Mouse (Mus musculus) neural tube, embryonic 11.5 days (tissue): Measurements from ENCODE around the gene Utp6. TPM values are rescaled to one million over a fixed set of nuclear protein-coding genes. Genes with fewer than 3 reads are reported as not detected.

Experiments
- ATAC-seq: fragments of 200-750 bp; cut with Nextera tagmentation; 2 replicates; pipeline ENCODE4 v1.8.0; 2017; ENCODE audit warnings: moderate number of reproducible peaks, mild to moderate bottlenecking, moderate TSS enrichment, moderate library complexity; ENCODE audit not compliant: insufficient read depth, low FRiP score, low TSS enrichment
- DNase-seq: peaks from one replicate; pipeline ENCODE4 v3.0.0-alpha.2; 2015; ENCODE audit warnings: low spot score
- H3K27ac ChIP-seq: fragments of 300-500 bp; sonication (generic); 2 replicates; pipeline ENCODE4 v1.5.1; 2014; ENCODE audit warnings: low read depth, mild to moderate bottlenecking, low read length
- H3K27me3 ChIP-seq: fragments of 300-500 bp; sonication (generic); 2 replicates; pipeline ENCODE4 v1.6.1; 2014; ENCODE audit warnings: mild to moderate bottlenecking, low read length, mixed read lengths; ENCODE audit not compliant: control insufficient read depth, insufficient read depth
- H3K36me3 ChIP-seq: fragments of 300-500 bp; sonication (generic); 2 replicates; pipeline ENCODE4 v1.6.1; 2014; ENCODE audit warnings: mild to moderate bottlenecking, low read length, moderate library complexity, mixed read lengths; ENCODE audit not compliant: control insufficient read depth, insufficient read depth
- H3K4me1 ChIP-seq: fragments of 300-500 bp; sonication (generic); 2 replicates; pipeline ENCODE4 v1.6.1; 2014; ENCODE audit warnings: low read length, mixed read lengths; ENCODE audit not compliant: control insufficient read depth, insufficient read depth
- H3K4me2 ChIP-seq: fragments of 300-500 bp; sonication (generic); 2 replicates; pipeline ENCODE4 v1.6.1; 2014; ENCODE audit warnings: low read depth, mild to moderate bottlenecking, moderate library complexity
- H3K4me3 ChIP-seq: fragments of 300-500 bp; sonication (generic); 2 replicates; pipeline ENCODE4 v1.5.1; 2014; ENCODE audit warnings: low read depth, low read length
- H3K9ac ChIP-seq: fragments of 300-500 bp; sonication (generic); 2 replicates; pipeline ENCODE4 v1.6.1; 2014; ENCODE audit warnings: mild to moderate bottlenecking, low read length
- H3K9me3 ChIP-seq: fragments of 300-500 bp; sonication (generic); 2 replicates; pipeline ENCODE4 v1.6.1; 2016; ENCODE audit warnings: low read length; ENCODE audit not compliant: control insufficient read depth
- WGBS: fragments of 180-500 bp; shearing (Covaris S2); extraction: QIAGEN DNeasy Blood & Tissue Kit; methylation state at CpG from one replicate; pipeline ENCODE4 v1.1.7; 2014; 5-methylcytosine and 5-hydroxymethylcytosine counted together
- polyA plus RNA-seq: library from polyadenylated mRNA; unstranded; fragments of >200 nt; fragmentation: Nextera tagmentation; extraction: Ambion mirVana; gene quantifications from 2 replicates; pipeline ENCODE4 v1.2.1, GENCODE M21; 2014

The Utp6 gene
- polyA plus RNA-seq, 1 experiment from 2014 or later = 84.3 TPM

DNA sequence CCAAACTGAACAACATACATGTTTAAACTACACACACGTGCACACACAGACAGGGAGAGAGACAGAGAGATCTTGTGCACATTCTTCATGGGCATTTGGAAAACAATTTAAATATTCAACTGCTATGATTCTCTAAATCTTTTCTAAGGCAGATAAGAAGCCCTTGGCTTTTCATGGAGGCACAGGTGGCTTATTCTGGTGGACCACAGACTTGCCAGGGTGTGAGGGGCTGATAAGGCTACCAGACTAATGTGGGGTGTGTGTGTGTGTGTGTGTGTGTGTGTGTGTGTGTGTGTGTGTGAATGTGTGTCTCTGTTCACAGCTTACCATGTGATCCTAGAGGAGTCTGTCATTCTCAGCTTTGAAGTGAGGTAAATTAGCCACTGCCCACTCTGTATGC, 39.4 kb downstream of the Utp6 start:
- H3K4me3 ChIP-seq = no peak overlapping the region
- H3K27ac ChIP-seq = no peak overlapping the region
- 87% methylated on average over 1 of the region's 1 CpGs for WGBS
- H3K9me3 ChIP-seq = no peaks in the 10 kb centered on the region
- DNase-seq (no peak), ATAC-seq (no peak)
- no peak overlapping the region for H3K4me2 ChIP-seq
- no peaks in the 10 kb centered on the region for H3K36me3 ChIP-seq
- no peaks in the 10 kb centered on the region for H3K27me3 ChIP-seq
- H3K9ac ChIP-seq = no peak overlapping the region
- no peaks in the 10 kb centered on the region for H3K4me1 ChIP-seq

- H3K9me3 ChIP-seq = no peaks in the 10 kb centered on the region
- DNase-seq (no peak), ATAC-seq (no peak)
- H3K27me3 ChIP-seq = no peaks in the 10 kb centered on the region
- no peak overlapping the region for H3K27ac ChIP-seq
- no peak overlapping the region for H3K4me3 ChIP-seq
- no peaks in the 10 kb centered on the region for H3K36me3 ChIP-seq
- WGBS = 81% methylated on average over 3 of the region's 3 CpGs
- H3K4me2 ChIP-seq = no peak overlapping the region
- no peaks in the 10 kb centered on the region for H3K4me1 ChIP-seq
- H3K9ac ChIP-seq = no peak overlapping the region
Measured at GRCm38 (mm10) chr11:79922157-79922556, 40.0 kb downstream of the Utp6 start.

GRCm38 (mm10) chr11:79920505-79921025, 41.6 kb downstream of the Utp6 start:
- Histone ChIP-seq H3K4me1 (no peaks in the 10 kb centered on the region), H3K27me3 (no peaks in the 10 kb centered on the region), H3K27ac (no peak overlapping the region), H3K4me3 (no peak overlapping the region), H3K36me3 (no peaks in the 10 kb centered on the region), H3K4me2 (no peak overlapping the region), H3K9me3 (no peaks in the 10 kb centered on the region), H3K9ac (no peak overlapping the region)
- no peak for ATAC-seq
- no peak for DNase-seq
- WGBS = 47% methylated on average over 5 of the region's 5 CpGs

DNA sequence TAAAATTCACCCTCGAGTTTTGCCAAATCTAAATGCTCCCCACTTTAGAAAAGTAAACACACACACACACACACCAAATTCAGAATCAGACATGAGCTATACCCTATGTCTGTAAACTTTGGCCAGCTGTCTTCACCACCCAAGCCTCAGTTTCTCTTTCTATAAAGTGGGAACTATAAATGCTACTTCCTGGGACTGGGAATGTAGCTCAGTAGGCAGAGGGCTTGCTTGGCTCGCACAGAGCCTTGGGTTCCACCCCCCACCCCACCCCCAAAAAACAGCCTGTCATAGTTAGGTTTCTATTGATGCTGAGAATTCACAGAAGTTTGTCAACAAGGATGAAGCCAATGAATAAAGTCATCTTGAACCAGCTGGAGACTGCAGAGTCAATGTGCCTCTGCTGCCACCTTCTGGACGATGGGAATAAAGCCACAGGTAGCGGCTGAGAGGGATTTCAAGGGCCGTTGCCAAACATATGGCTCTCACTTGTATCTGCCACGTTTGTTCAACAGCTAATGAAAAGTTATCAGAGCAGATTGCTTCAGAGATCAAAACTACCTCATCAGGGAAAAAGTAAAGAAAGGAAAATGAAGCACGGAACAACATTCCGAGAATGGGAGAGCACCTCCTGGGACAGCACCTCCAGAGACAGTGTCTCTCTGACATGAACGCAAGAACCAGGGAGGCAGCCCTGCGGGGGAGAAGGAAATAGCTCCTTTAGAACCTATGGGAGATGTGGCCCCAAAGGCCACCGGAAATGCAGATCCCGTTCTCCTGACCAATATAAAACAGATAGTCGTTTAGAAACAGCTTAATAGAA, 42.3 kb downstream of the Utp6 start:
- DNase-seq (peak; percentile 83), ATAC-seq (no peak)
- H3K4me1 ChIP-seq = no peaks in the 10 kb centered on the region
- WGBS = 20% methylated on average over 13 of the region's 13 CpGs
- H3K4me3 ChIP-seq = no peak overlapping the region
- no peaks in the 10 kb centered on the region for H3K27me3 ChIP-seq
- H3K27ac ChIP-seq = no peak overlapping the region
- H3K9me3 ChIP-seq = no peaks in the 10 kb centered on the region
- H3K4me2 ChIP-seq = no peak overlapping the region
- H3K9ac ChIP-seq = no peak overlapping the region
- H3K36me3 ChIP-seq = no peaks in the 10 kb centered on the region

DNA sequence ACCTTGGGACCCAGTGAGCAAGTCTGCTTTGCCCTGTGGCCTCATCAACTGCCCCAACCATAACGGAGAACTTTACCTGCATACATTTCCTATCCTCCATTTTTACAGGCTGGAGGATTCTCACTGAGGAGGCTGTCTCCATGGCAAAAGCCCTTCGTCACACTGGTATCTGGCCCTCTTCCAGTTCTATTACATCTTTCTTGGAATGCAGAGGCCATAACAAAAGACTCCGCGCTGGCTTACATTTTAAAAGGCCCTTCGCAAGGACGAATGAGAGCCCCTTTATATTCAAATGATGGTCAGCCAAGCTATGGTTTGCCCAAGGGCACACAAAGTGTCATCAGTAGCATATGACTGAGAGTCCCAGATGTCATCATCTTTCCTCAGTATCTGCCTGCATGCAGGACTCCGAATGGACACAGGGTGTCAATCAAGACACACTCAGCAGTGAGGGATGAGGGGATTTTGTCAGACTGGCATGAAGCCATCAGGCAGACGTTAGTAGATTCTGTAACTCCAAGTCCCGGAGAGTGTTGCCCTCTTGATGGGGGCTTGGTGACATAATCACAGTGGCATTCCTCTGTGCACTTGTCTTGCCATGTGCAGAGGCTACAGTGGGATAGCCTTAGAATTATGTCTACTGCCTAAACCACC, 46.4 kb downstream of the Utp6 start:
- H3K4me3 ChIP-seq = no peak overlapping the region
- 65% methylated on average over 9 of the region's 9 CpGs for WGBS
- no peak for DNase-seq

GRCm38 (mm10) chr11:79908600-79909483, 53.3 kb downstream of the Utp6 start:
- DNase-seq (peak; percentile 35), ATAC-seq (no peak)
- H3K27ac ChIP-seq = no peak overlapping the region
- H3K4me2 ChIP-seq = no peak overlapping the region
- no peaks in the 10 kb centered on the region for H3K9me3 ChIP-seq
- H3K36me3 ChIP-seq = no peaks in the 10 kb centered on the region
- H3K9ac ChIP-seq = no peak overlapping the region
- no peaks in the 10 kb centered on the region for H3K4me1 ChIP-seq
- 76% methylated on average over 14 of the region's 14 CpGs for WGBS
- H3K27me3 ChIP-seq = no peaks in the 10 kb centered on the region
- H3K4me3 ChIP-seq = no peak overlapping the region

More for the DNA sequence above, 46.4 kb downstream of the Utp6 start:
- H3K27ac ChIP-seq = no peak overlapping the region
- H3K27me3 ChIP-seq = no peaks in the 10 kb centered on the region
- ATAC-seq = no peak
- H3K9me3 ChIP-seq = no peaks in the 10 kb centered on the region
- no peak overlapping the region for H3K4me2 ChIP-seq
- no peaks in the 10 kb centered on the region for H3K36me3 ChIP-seq
- no peak overlapping the region for H3K9ac ChIP-seq
- H3K4me1 ChIP-seq = no peaks in the 10 kb centered on the region

DNA sequence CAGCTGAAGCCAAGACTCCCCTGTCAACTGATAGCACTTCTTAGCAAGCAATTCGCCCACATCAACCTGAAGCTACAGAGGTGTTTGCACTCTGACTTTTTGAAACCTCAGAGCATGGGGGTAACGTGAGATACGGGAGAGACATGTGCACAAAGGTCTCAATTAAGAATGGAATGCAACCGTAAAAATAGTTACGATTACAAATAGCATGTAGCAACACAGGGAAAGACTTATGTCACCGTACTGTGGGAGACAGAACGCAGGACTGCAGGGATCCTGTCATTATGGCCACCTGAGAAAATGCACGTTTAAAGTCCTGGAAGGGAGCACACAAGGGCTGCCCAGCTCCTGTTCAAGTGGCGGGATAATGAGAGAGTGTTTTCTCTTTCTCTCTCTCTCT, 55.3 kb downstream of the Utp6 start:
- Histone ChIP-seq H3K4me1 (no peaks in the 10 kb centered on the region), H3K27me3 (no peaks in the 10 kb centered on the region), H3K9ac (no peak overlapping the region), H3K4me3 (no peak overlapping the region), H3K27ac (no peak overlapping the region), H3K4me2 (no peak overlapping the region), H3K9me3 (no peaks in the 10 kb centered on the region), H3K36me3 (no peaks in the 10 kb centered on the region)
- 72% methylated on average over 9 of the region's 9 CpGs for WGBS
- DNase-seq (no peak), ATAC-seq (no peak)

GRCm38 (mm10) chr11:79902881-79903481, 59.2 kb downstream of the Utp6 start:
- H3K27me3 ChIP-seq = no peaks in the 10 kb centered on the region
- WGBS = 88% methylated on average over 6 of the region's 6 CpGs
- DNase-seq (no peak), ATAC-seq (no peak)
- H3K4me2 ChIP-seq = no peak overlapping the region
- H3K4me1 ChIP-seq = no peaks in the 10 kb centered on the region
- no peak overlapping the region for H3K27ac ChIP-seq
- H3K9me3 ChIP-seq = no peaks in the 10 kb centered on the region
- H3K4me3 ChIP-seq = no peak overlapping the region
- H3K36me3 ChIP-seq = no peaks in the 10 kb centered on the region
- H3K9ac ChIP-seq = no peak overlapping the region
